Mouse (Mus musculus): ENCODE results near the gene Ovol3. TPM values are rescaled to one million over a fixed set of nuclear protein-coding genes. Genes with fewer than 3 reads are reported as not detected.

Ovol3 gene
- polyA plus RNA-seq, 1 experiment from 2014 or later, result not detected

GRCm38 (mm10) chr7:30199498-30200139, 35.9 kb downstream of the Ovol3 start:
- Histone ChIP-seq H3K4me1 (peaks cover 21% of the 10 kb centered on the region), H3K4me3 (no peak overlapping the region), H3K9me3 (no peaks in the 10 kb centered on the region), H3K36me3 (replicated peaks) (no peaks in the 10 kb centered on the region), H3K27me3 (replicated peaks; ENCODE audit: low read depth, poor library complexity, severe bottlenecking) (no peaks in the 10 kb centered on the region), H3K27ac (replicated peaks) (no peak overlapping the region)
- DNase-seq (ENCODE audit: low spot score), result no peak
- WGBS, result 81% methylated on average over 18 of the region's 18 CpGs

- DNase-seq (ENCODE audit: low spot score), result peak; percentile 73
- Histone ChIP-seq H3K4me1 (peaks cover 24% of the 10 kb centered on the region), H3K9me3 (no peaks in the 10 kb centered on the region), H3K27me3 (replicated peaks; ENCODE audit: low read depth, poor library complexity, severe bottlenecking) (no peaks in the 10 kb centered on the region), H3K27ac (replicated peaks) (peak within 1 kb of the TSS; percentile 57), H3K36me3 (replicated peaks) (no peaks in the 10 kb centered on the region), H3K4me3 (peak within 1 kb of the TSS; percentile 31)
- 9% methylated on average over 8 of the region's 8 CpGs for WGBS
These were observed 37.0 kb downstream of the Ovol3 start, which contains the start of gene Capns1 for GRCm38 (mm10) chr7:30198481-30198971. TSS of gene Capns1 (minus strand) at chr7:30198811.

DNA sequence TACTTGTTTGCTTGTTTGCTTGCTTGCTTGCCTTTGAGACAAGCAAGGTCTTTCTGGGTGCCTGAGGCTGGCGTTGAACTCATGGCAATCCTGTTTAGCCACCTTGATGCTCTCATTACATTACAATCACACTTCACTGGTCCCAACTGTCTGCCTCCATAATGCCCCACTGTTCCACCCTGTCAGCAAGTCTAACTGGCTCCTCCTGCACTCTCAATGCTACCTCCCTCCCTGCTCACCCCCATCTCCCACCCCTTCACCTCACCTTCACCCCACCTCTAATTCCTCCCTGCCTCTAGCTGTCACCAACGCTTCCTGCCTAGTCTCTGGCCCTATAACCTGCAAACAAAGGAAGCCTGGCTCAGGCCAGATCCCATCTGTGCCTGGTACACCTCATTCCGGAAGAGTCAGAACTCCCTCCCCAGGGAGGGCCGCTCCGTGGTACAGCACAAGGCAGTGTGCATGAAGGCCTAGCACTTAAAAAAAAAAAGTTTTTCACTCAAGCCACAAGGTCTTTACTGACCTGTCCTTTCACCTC, 37.9 kb downstream of the Ovol3 start:
- Histone ChIP-seq H3K4me1 (peaks cover 33% of the 10 kb centered on the region), H3K27ac (replicated peaks) (peak overlapping the region; percentile 57), H3K36me3 (replicated peaks) (peaks cover 2% of the 10 kb centered on the region; the same call in 1 of the 2 replicates), H3K27me3 (replicated peaks; ENCODE audit: low read depth, poor library complexity, severe bottlenecking) (no peaks in the 10 kb centered on the region), H3K4me3 (peak overlapping the region; percentile 11; the same call in 1 of the 2 replicates), H3K9me3 (no peaks in the 10 kb centered on the region)
- WGBS, result 61% methylated on average over 5 of the region's 5 CpGs
- no peak for DNase-seq (ENCODE audit: low spot score)

DNA sequence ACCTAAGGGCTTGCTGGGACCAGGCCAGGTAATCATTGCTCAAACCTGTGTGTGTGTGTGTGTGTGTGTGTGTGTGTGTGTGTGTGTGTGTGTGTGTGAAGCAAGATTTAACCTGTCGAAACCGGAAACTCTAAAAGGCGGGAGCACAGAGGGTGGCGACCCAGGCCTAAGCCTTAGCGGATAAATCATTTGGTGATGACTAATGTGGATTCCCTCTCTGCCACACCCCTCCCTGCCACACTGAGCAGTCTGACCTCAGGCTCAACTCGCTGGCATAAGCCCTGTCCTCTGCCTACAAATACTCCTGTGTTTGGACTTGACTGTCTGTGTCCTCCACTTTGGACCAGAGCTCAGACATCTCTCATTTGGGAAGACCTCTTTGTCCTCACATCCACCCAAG, 39.4 kb downstream of the Ovol3 start:
- Histone ChIP-seq H3K36me3 (replicated peaks) (peaks cover 17% of the 10 kb centered on the region), H3K4me3 (no peak overlapping the region), H3K9me3 (no peaks in the 10 kb centered on the region), H3K27me3 (replicated peaks; ENCODE audit: low read depth, poor library complexity, severe bottlenecking) (no peaks in the 10 kb centered on the region), H3K4me1 (peaks cover 36% of the 10 kb centered on the region), H3K27ac (replicated peaks) (no peak overlapping the region)
- WGBS, result 90% methylated on average over 6 of the region's 6 CpGs
- DNase-seq (ENCODE audit: low spot score), result no peak

- H3K27ac ChIP-seq (replicated peaks), result peak overlapping the region; percentile 85; the same call in 1 of the 2 replicates
- no peaks in the 10 kb centered on the region for H3K9me3 ChIP-seq
- no peak for DNase-seq (ENCODE audit: low spot score)
- H3K4me1 ChIP-seq, result peaks cover 36% of the 10 kb centered on the region
- no peaks in the 10 kb centered on the region for H3K27me3 ChIP-seq (replicated peaks; ENCODE audit: low read depth, poor library complexity, severe bottlenecking)
- H3K36me3 ChIP-seq (replicated peaks), result peaks cover 24% of the 10 kb centered on the region
- H3K4me3 ChIP-seq, result peak overlapping the region; percentile 71
- WGBS, result 74% methylated on average over 6 of the region's 6 CpGs
These were observed 40.1 kb downstream of the Ovol3 start for GRCm38 (mm10) chr7:30195461-30195860.

- no peaks in the 10 kb centered on the region for H3K27me3 ChIP-seq (replicated peaks; ENCODE audit: low read depth, poor library complexity, severe bottlenecking)
- peaks cover 36% of the 10 kb centered on the region for H3K4me1 ChIP-seq
- H3K4me3 ChIP-seq, result peak overlapping the region; percentile 71
- peak overlapping the region; percentile 85 for H3K27ac ChIP-seq (replicated peaks)
- DNase-seq (ENCODE audit: low spot score), result peak; percentile 98
- WGBS, result under 1% methylated on average over 28 of the region's 28 CpGs
- no peaks in the 10 kb centered on the region for H3K9me3 ChIP-seq
- H3K36me3 ChIP-seq (replicated peaks), result peaks cover 30% of the 10 kb centered on the region
These were observed 40.6 kb downstream of the Ovol3 start for GRCm38 (mm10) chr7:30194884-30195283.

GRCm38 (mm10) chr7:30194101-30194831, 41.3 kb downstream of the Ovol3 start:
- Histone ChIP-seq H3K36me3 (replicated peaks) (peaks cover 35% of the 10 kb centered on the region), H3K27me3 (replicated peaks; ENCODE audit: low read depth, poor library complexity, severe bottlenecking) (no peaks in the 10 kb centered on the region), H3K4me3 (peak overlapping the region; percentile 71), H3K27ac (replicated peaks) (peak overlapping the region; percentile 85), H3K9me3 (no peaks in the 10 kb centered on the region), H3K4me1 (peaks cover 33% of the 10 kb centered on the region)
- DNase-seq (ENCODE audit: low spot score), result peak; percentile 45
- under 1% methylated on average over 26 of the region's 26 CpGs for WGBS

GRCm38 (mm10) chr7:30193581-30194100, 41.9 kb downstream of the Ovol3 start:
- Histone ChIP-seq H3K9me3 (no peaks in the 10 kb centered on the region), H3K27me3 (replicated peaks; ENCODE audit: low read depth, poor library complexity, severe bottlenecking) (no peaks in the 10 kb centered on the region), H3K4me3 (peak overlapping the region; percentile 71), H3K36me3 (replicated peaks) (peaks cover 41% of the 10 kb centered on the region), H3K27ac (replicated peaks) (peak overlapping the region; percentile 85), H3K4me1 (peaks cover 33% of the 10 kb centered on the region)
- WGBS, result under 1% methylated on average over 26 of the region's 26 CpGs
- DNase-seq (ENCODE audit: low spot score), result peak; percentile 87

- Histone ChIP-seq H3K9me3 (no peaks in the 10 kb centered on the region), H3K27me3 (replicated peaks; ENCODE audit: low read depth, poor library complexity, severe bottlenecking) (no peaks in the 10 kb centered on the region), H3K4me3 (peak overlapping the region; percentile 71), H3K27ac (replicated peaks) (peak overlapping the region; percentile 85), H3K36me3 (replicated peaks) (peaks cover 47% of the 10 kb centered on the region), H3K4me1 (peaks cover 29% of the 10 kb centered on the region)
- WGBS, result 15% methylated on average over 9 of the region's 9 CpGs
- DNase-seq (ENCODE audit: low spot score), result peak; percentile 48
These were observed 42.5 kb downstream of the Ovol3 start for GRCm38 (mm10) chr7:30193013-30193412.

- WGBS, result 91% methylated on average over 12 of the region's 12 CpGs
- H3K27me3 ChIP-seq (replicated peaks; ENCODE audit: low read depth, poor library complexity, severe bottlenecking), result no peaks in the 10 kb centered on the region
- H3K36me3 ChIP-seq (replicated peaks), result peaks cover 57% of the 10 kb centered on the region
- H3K27ac ChIP-seq (replicated peaks), result no peak overlapping the region
- peaks cover 22% of the 10 kb centered on the region for H3K4me1 ChIP-seq
- DNase-seq (ENCODE audit: low spot score), result no peak
- H3K4me3 ChIP-seq, result no peak overlapping the region
- H3K9me3 ChIP-seq, result no peaks in the 10 kb centered on the region
These were observed 43.4 kb downstream of the Ovol3 start for GRCm38 (mm10) chr7:30192088-30192487.

DNA sequence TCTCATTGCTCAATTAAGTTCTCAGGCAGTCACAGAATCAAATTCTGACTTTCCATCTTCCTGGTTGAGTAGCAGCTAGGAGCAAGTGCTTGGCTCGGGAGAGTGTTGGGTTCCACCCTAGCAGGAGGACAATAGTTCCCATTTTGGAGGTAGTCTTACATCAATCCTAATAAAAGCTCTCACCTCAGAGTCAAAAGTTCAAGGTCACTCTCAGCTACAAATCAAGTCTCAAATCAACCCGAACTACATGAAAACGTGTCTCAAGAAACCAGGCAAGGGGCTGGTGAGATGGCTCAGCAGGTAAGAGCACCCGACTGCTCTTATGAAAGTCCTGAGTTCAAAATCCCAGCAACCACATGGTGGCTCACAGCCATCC, 46.4 kb downstream of the Ovol3 start:
- Histone ChIP-seq H3K27ac (replicated peaks) (no peak overlapping the region), H3K36me3 (replicated peaks) (peaks cover 81% of the 10 kb centered on the region), H3K9me3 (no peaks in the 10 kb centered on the region), H3K4me1 (peaks cover 20% of the 10 kb centered on the region), H3K4me3 (no peak overlapping the region), H3K27me3 (replicated peaks; ENCODE audit: low read depth, poor library complexity, severe bottlenecking) (no peaks in the 10 kb centered on the region)
- no peak for DNase-seq (ENCODE audit: low spot score)
- 89% methylated on average over 4 of the region's 4 CpGs for WGBS

DNA sequence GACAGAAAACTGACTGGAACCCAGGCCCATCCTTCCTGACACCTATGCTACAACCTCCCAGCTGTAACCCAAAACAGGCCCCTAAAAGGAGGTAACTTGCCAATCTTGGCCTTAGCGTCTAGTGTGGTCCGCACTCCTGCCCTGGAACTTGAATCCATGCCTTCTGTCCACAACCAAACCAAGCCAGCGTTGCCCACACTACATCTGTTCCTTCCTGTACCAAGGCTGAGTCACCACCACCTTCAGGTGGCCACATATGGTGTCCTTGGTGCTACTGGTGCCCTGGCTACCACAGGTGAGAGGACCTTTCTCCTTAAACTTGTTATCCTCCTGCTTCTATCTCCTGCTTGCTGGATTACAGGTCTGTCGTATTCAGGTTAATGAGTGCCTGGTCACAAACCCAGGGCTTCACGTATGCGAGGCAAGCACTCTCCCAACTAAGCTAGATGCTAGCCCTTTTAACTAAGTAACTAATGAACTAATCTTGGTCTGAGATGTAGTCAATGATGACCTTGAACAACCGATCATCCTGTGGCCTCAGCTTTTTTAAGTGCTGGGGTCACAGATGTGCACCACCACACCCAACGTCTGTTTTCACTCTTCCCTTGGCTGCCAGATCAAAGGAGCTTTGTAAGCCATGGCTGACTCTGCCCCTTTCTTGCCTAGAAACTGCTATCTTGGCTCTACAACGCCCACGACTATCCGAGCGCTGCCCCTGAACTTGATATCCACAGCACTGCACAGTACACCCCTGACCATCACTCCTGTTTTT, 47.0 kb downstream of the Ovol3 start:
- no peaks in the 10 kb centered on the region for H3K9me3 ChIP-seq
- no peak overlapping the region for H3K4me3 ChIP-seq
- H3K27me3 ChIP-seq (replicated peaks; ENCODE audit: low read depth, poor library complexity, severe bottlenecking), result no peaks in the 10 kb centered on the region
- no peak for DNase-seq (ENCODE audit: low spot score)
- 83% methylated on average over 12 of the region's 12 CpGs for WGBS
- H3K27ac ChIP-seq (replicated peaks), result no peak overlapping the region
- H3K36me3 ChIP-seq (replicated peaks), result peaks cover 81% of the 10 kb centered on the region
- peaks cover 23% of the 10 kb centered on the region for H3K4me1 ChIP-seq

Measured in embryonic facial prominence, embryonic 10.5 days (tissue).